Mouse (Mus musculus) embryonic facial prominence, embryonic 14.5 days (tissue): Measurements from ENCODE around the gene Ifrd1. TPM values are rescaled to one million over a fixed set of nuclear protein-coding genes. Genes with fewer than 3 reads are reported as not detected.

ENCODE experiments used
- ATAC-seq: fragments of 200-750 bp; cut with Nextera tagmentation; 2 replicates; pipeline ENCODE4 v1.8.0; 2017; ENCODE audit warnings: low read depth, moderate number of reproducible peaks, moderate TSS enrichment
- DNase-seq: peaks from one replicate; pipeline ENCODE4 v3.0.0-alpha.2; 2015; ENCODE audit warnings: low spot score
- H3K27ac ChIP-seq: fragments of 300-500 bp; sonication (generic); replicated peaks from 2 replicates; pipeline ENCODE4 v1.5.1; 2014; ENCODE audit warnings: low read depth, mild to moderate bottlenecking, low read length, moderate library complexity
- H3K27me3 ChIP-seq: fragments of 300-500 bp; sonication (generic); replicated peaks from 2 replicates; pipeline ENCODE4 v1.6.1; 2014; ENCODE audit warnings: low read length; ENCODE audit not compliant: control insufficient read depth, insufficient read depth
- H3K36me3 ChIP-seq: fragments of 300-500 bp; sonication (generic); 2 replicates; pipeline ENCODE4 v1.6.1; 2014; ENCODE audit warnings: low read length, mixed read lengths; ENCODE audit not compliant: control insufficient read depth, insufficient read depth
- H3K4me1 ChIP-seq: fragments of 300-500 bp; sonication (generic); 2 replicates; pipeline ENCODE4 v1.6.1; 2014; ENCODE audit warnings: antibody characterized with exemption, low read length; ENCODE audit not compliant: control insufficient read depth, insufficient read depth
- H3K4me2 ChIP-seq: fragments of 300-500 bp; sonication (generic); 2 replicates; pipeline ENCODE4 v1.6.1; 2014; ENCODE audit warnings: low read depth, mild to moderate bottlenecking, low read length, moderate library complexity, mixed read lengths
- H3K4me3 ChIP-seq: fragments of 300-500 bp; sonication (generic); 2 replicates; pipeline ENCODE4 v1.5.1; 2014; ENCODE audit warnings: low read depth, mild to moderate bottlenecking, low read length
- H3K9ac ChIP-seq: fragments of 300-500 bp; sonication (generic); 2 replicates; pipeline ENCODE4 v1.6.1; 2014; ENCODE audit warnings: low read depth, mild to moderate bottlenecking, low read length, moderate library complexity, mixed read lengths
- H3K9me3 ChIP-seq: fragments of 300-500 bp; sonication (generic); 2 replicates; pipeline ENCODE4 v1.6.1; 2016; ENCODE audit warnings: low read length; ENCODE audit not compliant: control insufficient read depth
- WGBS: fragments of 180-500 bp; shearing (Covaris S2); extraction: QIAGEN DNeasy Blood & Tissue Kit; methylation state at CpG from one replicate; pipeline ENCODE4 v1.1.7; 2014; 5-methylcytosine and 5-hydroxymethylcytosine counted together
- polyA plus RNA-seq: library from polyadenylated mRNA; unstranded; fragments of >200 nt; fragmentation: Nextera tagmentation; extraction: Ambion mirVana; gene quantifications from 2 replicates; pipeline ENCODE4 v1.2.1, GENCODE M21; 2014

The Ifrd1 gene
- polyA plus RNA-seq, result 115 and 127 TPM in 2 replicates

DNA sequence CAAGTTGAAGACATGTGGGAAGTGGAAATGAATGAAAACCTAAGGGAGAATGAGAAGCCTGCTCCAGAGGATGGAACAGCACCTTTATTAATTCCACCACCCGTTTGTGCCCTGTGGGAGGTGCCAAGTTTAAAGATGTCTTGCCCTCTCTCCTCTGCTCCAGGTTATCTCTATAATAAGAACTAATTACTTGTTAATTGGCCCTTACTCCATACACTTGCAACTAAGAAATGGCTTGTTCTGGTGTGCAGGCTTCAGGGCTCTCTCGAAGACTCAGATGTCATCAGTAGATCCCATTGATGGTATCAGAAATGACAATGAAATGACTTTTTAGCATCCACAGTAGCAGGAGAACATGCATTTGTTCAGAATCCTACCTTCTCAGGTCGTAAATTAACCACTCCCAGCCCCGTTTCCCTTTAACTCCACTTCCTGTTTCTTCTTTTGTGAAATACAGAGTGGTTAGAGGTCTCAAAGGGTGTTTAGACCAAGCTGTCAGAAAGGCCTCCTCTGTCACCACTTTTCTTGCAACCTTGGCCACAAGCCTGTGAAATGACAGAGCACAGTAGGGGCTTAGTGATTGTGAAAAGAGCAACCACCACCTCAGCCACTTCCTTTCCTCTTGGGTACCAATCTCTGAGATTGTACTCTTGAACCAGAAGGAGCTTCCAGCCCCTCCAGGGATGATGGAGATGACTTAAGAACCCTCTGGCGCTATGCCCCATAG lies at the start of gene Ifrd1:
TSS of gene Ifrd1 (minus strand) at position 51 of the 727 bp plus-strand sequence.
- 70% methylated on average over 5 of the region's 5 CpGs for WGBS

DNA sequence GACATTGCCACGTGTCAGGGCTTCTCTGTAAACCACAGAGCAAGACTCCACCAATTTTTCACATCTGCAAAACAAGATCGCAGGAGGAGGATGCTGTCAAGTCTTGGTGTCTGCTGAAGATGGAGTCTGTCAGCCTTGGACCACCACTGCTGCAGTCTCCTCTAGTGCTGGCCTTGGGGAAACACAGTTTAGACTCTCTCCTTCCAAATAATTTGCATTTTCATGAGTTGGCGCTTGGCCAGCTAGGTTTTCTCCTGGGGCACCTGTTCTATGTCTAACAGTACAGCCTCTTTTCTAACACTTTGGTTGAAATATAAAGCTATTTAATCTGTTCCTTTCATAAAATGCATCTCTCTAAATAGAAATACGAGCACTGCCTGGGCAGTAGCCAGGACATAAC lies 38.2 kb upstream of the Ifrd1 start:
- H3K4me1 ChIP-seq, result no peaks in the 10 kb centered on the region
- H3K27ac ChIP-seq, result no peak overlapping the region
- no peaks in the 10 kb centered on the region for H3K36me3 ChIP-seq
- no peaks in the 10 kb centered on the region for H3K27me3 ChIP-seq
- no peak overlapping the region for H3K4me2 ChIP-seq
- no peak overlapping the region for H3K9ac ChIP-seq
- no peak overlapping the region for H3K4me3 ChIP-seq
- peaks cover 21% of the 10 kb centered on the region for H3K9me3 ChIP-seq
- 66% methylated on average over 4 of the region's 4 CpGs for WGBS
- no peak for ATAC-seq
- no peak for DNase-seq

More for the DNA sequence above, at the start of gene Ifrd1:
- ATAC-seq (no peak), DNase-seq (no peak)
- Histone ChIP-seq H3K27me3 (no peaks in the 10 kb centered on the region), H3K27ac (no peak within 1 kb of the TSS), H3K9ac (no peak within 1 kb of the TSS), H3K4me3 (no peak within 1 kb of the TSS), H3K36me3 (no peaks in the 10 kb centered on the region), H3K9me3 (no peaks in the 10 kb centered on the region), H3K4me2 (no peak within 1 kb of the TSS), H3K4me1 (0 out of 2 replicates have a peak, but pooled peaks cover 5% of the 10 kb centered on the region)

DNA sequence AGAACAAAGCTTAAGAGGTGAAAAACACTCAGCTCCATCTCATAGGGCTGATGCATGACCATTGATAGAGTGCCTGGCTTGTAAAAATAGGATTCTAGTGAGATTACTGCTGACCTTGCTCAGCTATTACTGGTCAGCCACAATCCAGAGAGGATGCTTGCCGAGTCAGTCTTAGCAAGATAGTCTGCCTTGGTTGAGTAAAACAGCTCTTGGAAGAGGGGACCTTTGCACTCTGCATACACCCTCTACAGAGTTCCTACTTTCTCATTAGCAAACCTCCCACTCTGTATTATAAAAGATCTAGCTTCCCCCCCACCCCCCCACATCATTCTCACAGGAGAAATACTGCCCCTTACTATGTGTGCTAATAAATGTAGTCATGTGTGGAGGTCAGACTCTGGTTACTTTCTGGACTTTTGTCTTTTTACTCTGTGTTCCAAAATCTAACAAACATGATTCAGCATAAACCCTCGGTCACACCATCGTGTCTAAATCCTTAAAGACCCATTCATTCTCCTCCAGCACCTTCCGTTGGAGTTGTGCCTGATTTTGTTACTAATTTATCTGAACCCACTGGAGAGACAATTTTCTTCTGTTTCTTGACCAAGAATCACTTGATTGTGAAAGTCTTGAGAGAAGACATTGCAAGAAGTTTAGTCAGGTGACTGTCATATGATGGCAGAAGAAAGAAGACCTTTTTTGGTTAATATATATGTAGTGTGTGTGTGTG lies 32.5 kb upstream of the Ifrd1 start:
- Histone ChIP-seq H3K4me1 (no peaks in the 10 kb centered on the region), H3K4me2 (no peak overlapping the region), H3K9ac (no peak overlapping the region), H3K27ac (no peak overlapping the region), H3K9me3 (no peaks in the 10 kb centered on the region), H3K4me3 (no peak overlapping the region), H3K27me3 (no peaks in the 10 kb centered on the region), H3K36me3 (no peaks in the 10 kb centered on the region)
- DNase-seq, result no peak
- ATAC-seq, result no peak
- 91% methylated on average over 4 of the region's 4 CpGs for WGBS

DNA sequence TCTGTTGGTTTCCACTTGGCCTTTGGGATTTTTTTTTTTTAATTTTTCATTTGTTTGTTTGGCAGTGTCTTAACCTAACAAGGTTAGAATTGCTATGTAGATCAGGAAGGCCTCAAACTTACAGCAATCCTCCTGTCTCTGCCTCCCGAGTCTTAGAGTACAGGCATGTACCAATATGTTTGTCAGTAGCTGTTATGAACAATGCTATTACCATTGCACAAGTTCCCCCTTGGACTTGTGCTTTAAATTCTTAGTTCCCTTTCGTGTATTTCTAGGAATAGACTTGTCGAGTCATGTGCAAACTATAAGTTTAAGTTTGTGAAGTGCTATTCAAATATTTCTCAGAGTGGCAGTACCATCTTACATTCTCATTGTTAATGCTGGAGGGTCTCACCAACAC lies 29.3 kb upstream of the Ifrd1 start:
- Histone ChIP-seq H3K36me3 (no peaks in the 10 kb centered on the region), H3K4me1 (no peaks in the 10 kb centered on the region), H3K4me2 (no peak overlapping the region), H3K9me3 (no peaks in the 10 kb centered on the region), H3K27me3 (no peaks in the 10 kb centered on the region), H3K27ac (no peak overlapping the region), H3K4me3 (no peak overlapping the region), H3K9ac (no peak overlapping the region)
- 81% methylated on average over 3 of the region's 3 CpGs for WGBS
- DNase-seq, result no peak
- ATAC-seq, result no peak

DNA sequence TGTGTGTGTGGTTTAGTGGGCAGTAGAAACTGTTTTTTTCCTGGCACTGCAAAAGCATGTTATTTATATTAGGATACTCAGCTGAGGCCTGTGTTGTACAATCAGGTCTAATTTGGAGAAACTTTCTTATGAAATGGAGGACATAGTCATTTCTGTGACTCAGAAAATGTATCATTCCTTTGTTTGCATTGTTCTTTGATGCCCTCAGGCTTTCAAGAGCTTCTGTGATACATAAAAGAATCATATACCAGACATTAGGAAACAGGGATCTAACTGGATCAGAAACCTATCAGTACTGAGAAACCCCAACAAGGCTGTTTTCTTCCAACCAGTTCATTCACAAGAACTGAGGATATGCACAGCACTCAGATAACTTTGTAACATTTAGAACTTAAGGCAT lies 26.6 kb upstream of the Ifrd1 start:
- Histone ChIP-seq H3K27me3 (no peaks in the 10 kb centered on the region), H3K36me3 (no peaks in the 10 kb centered on the region), H3K9me3 (no peaks in the 10 kb centered on the region), H3K27ac (no peak overlapping the region), H3K9ac (no peak overlapping the region), H3K4me3 (no peak overlapping the region), H3K4me1 (no peaks in the 10 kb centered on the region), H3K4me2 (no peak overlapping the region)
- ATAC-seq (no peak), DNase-seq (no peak)

DNA sequence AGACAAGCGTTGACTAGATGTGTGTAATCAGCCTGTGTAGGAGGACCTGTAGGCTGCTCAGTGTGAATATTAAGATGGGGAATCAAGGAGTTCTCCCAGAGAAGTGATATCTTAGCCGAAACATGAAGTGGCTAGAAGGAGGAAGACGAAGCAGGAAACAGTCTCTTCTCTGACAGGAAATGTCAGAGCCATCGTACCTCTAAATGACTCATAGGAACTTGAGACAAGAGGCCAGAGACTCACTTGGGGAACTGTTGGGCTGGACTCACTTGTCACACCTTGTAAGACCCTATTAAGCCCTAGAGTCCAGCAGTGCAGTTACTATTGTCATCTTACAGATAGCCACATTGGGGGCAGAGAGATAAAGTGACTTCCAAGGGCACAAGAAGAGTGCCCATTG lies 25.0 kb upstream of the Ifrd1 start:
- 82% methylated on average over 4 of the region's 4 CpGs for WGBS
- no peaks in the 10 kb centered on the region for H3K9me3 ChIP-seq
- no peak overlapping the region for H3K4me3 ChIP-seq

DNA sequence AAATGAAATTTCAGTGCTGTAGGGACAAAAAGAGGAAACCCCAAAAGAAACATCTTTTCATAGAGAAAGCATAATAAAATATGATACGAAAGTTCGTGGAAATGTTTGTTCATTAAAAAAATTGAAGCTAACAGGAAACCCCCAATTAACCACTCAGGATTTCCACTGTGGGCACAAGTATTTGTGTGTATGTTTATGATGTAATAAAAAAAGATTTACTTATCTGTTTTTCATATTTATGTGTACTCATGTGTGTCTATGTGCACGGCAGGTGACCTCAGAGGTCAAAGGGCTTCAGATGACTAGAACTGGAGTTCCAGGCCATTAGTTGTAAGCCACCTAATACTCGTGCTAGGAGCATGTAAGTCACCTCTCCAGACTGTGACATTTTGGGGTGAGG lies 24.4 kb upstream of the Ifrd1 start:
- no peak overlapping the region for H3K4me2 ChIP-seq
- no peak overlapping the region for H3K9ac ChIP-seq
- H3K4me1 ChIP-seq, result no peaks in the 10 kb centered on the region
- 77% methylated on average over 4 of the region's 4 CpGs for WGBS
- no peak for ATAC-seq
- no peak overlapping the region for H3K27ac ChIP-seq
- H3K27me3 ChIP-seq, result no peaks in the 10 kb centered on the region
- no peak for DNase-seq
- H3K4me3 ChIP-seq, result no peak overlapping the region
- no peaks in the 10 kb centered on the region for H3K36me3 ChIP-seq
- no peaks in the 10 kb centered on the region for H3K9me3 ChIP-seq

More for the DNA sequence above, 25.0 kb upstream of the Ifrd1 start:
- ATAC-seq (no peak), DNase-seq (no peak)
- Histone ChIP-seq H3K4me2 (no peak overlapping the region), H3K36me3 (no peaks in the 10 kb centered on the region), H3K27ac (no peak overlapping the region), H3K27me3 (no peaks in the 10 kb centered on the region), H3K9ac (no peak overlapping the region), H3K4me1 (no peaks in the 10 kb centered on the region)

DNA sequence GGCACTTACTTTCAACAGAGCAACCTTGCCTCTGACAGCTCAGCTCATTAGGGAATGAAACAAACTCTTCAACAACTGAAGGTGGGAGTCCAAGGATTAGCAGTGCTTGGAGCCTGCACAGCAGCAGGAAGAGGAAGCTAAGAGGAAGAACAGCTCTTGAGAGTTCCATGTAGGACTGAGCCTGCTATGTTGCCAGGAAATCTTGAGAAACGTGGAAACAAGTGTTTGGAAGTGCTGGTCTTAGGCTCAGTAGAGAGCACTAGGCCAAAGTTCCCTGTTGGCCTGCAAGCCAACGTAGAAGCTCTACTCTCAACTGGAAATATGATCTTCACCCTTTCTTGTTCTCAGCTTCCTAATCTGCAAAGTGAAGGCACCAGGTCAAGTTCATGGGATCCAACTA lies 20.0 kb upstream of the Ifrd1 start:
- H3K27me3 ChIP-seq, result no peaks in the 10 kb centered on the region

More for the DNA sequence above, 20.0 kb upstream of the Ifrd1 start:
- Histone ChIP-seq H3K36me3 (no peaks in the 10 kb centered on the region), H3K4me2 (no peak overlapping the region), H3K9ac (no peak overlapping the region), H3K9me3 (no peaks in the 10 kb centered on the region), H3K4me3 (no peak overlapping the region), H3K4me1 (no peaks in the 10 kb centered on the region), H3K27ac (no peak overlapping the region)
- DNase-seq, result no peak
- 73% methylated on average over 2 of the region's 2 CpGs for WGBS
- ATAC-seq, result no peak
